Mouse (Mus musculus) embryonic facial prominence, embryonic 11.5 days (tissue): ENCODE data around the gene Gan. TPM values are rescaled to one million over a fixed set of nuclear protein-coding genes. Genes with fewer than 3 reads are reported as not detected.

ENCODE experiments used
- ATAC-seq: fragments of 200-750 bp; cut with Nextera tagmentation; replicated peaks from 2 replicates; pipeline ENCODE4 v1.8.0; 2017; ENCODE audit warnings: low read depth; ENCODE audit not compliant: insufficient number of reproducible peaks, low FRiP score, low TSS enrichment
- DNase-seq: peaks from one replicate; pipeline ENCODE4 v3.0.0-alpha.2; 2015; ENCODE audit warnings: low spot score
- H3K27ac ChIP-seq: fragments of 300-500 bp; sonication (generic); replicated peaks from 2 replicates; pipeline ENCODE4 v1.5.1; 2014; ENCODE audit warnings: mild to moderate bottlenecking, low read depth, low read length, control low read depth
- H3K27me3 ChIP-seq: fragments of 300-500 bp; sonication (generic); 2 replicates; pipeline ENCODE4 v1.6.1; 2014; ENCODE audit warnings: mild to moderate bottlenecking, low read length, moderate library complexity, mixed read lengths; ENCODE audit not compliant: control insufficient read depth, insufficient read depth
- H3K36me3 ChIP-seq: fragments of 300-500 bp; sonication (generic); replicated peaks from 2 replicates; pipeline ENCODE4 v1.6.1; 2014; ENCODE audit warnings: low read depth, mild to moderate bottlenecking, low read length, moderate library complexity, mixed read lengths; ENCODE audit not compliant: control insufficient read depth, insufficient read depth
- H3K4me1 ChIP-seq: fragments of 300-500 bp; sonication (generic); 2 replicates; pipeline ENCODE4 v1.6.1; 2014; ENCODE audit warnings: low read length, mixed read lengths; ENCODE audit not compliant: control insufficient read depth, insufficient read depth
- H3K4me2 ChIP-seq: fragments of 300-500 bp; sonication (generic); 2 replicates; pipeline ENCODE4 v1.6.1; 2014; ENCODE audit warnings: low read depth, mild to moderate bottlenecking, control low read depth, low read length, moderate library complexity
- H3K4me3 ChIP-seq: fragments of 300-500 bp; sonication (generic); 2 replicates; pipeline ENCODE4 v1.5.1; 2014; ENCODE audit warnings: low read depth, low read length, control low read depth
- H3K9ac ChIP-seq: fragments of 300-500 bp; sonication (generic); replicated peaks from 2 replicates; pipeline ENCODE4 v1.6.1; 2014; ENCODE audit warnings: mild to moderate bottlenecking, control low read depth, low read length
- H3K9me3 ChIP-seq: fragments of 300-500 bp; sonication (generic); replicated peaks from 2 replicates; pipeline ENCODE4 v1.6.1; 2016; ENCODE audit warnings: mild to moderate bottlenecking, low read length, inconsistent platforms, mixed read lengths; ENCODE audit not compliant: control insufficient read depth
- WGBS: fragments of 180-500 bp; shearing (Covaris S2); extraction: QIAGEN DNeasy Blood & Tissue Kit; methylation state at CpG from one replicate; pipeline ENCODE4 v1.1.7; 2014; 5-methylcytosine and 5-hydroxymethylcytosine counted together
- polyA plus RNA-seq: library from polyadenylated mRNA; unstranded; fragments of >200 nt; fragmentation: Nextera tagmentation; extraction: Ambion mirVana; gene quantifications from 2 replicates; pipeline ENCODE4 v1.2.1, GENCODE M21; 2014

Gan gene
- polyA plus RNA-seq, 1 experiment from 2014 or later, result 1.9 TPM

- H3K4me2 ChIP-seq, result no peak overlapping the region
- WGBS, result 19% methylated on average over 4 of the region's 4 CpGs
- H3K9ac ChIP-seq, result no peak overlapping the region
- no peaks in the 10 kb centered on the region for H3K27me3 ChIP-seq
- no peaks in the 10 kb centered on the region; the same call in 1 of the 2 replicates for H3K4me1 ChIP-seq
- ATAC-seq (no peak), DNase-seq (no peak)
- H3K9me3 ChIP-seq, result no peaks in the 10 kb centered on the region
- H3K27ac ChIP-seq, result no peak overlapping the region
- H3K36me3 ChIP-seq, result no peaks in the 10 kb centered on the region
- no peak overlapping the region for H3K4me3 ChIP-seq
Measured at GRCm38 (mm10) chr8:117136351-117136750, 21.6 kb upstream of the Gan start.

- no peak for ATAC-seq
- Histone ChIP-seq H3K4me2 (no peak overlapping the region), H3K27ac (no peak overlapping the region), H3K9ac (no peak overlapping the region), H3K4me3 (no peak overlapping the region), H3K4me1 (no peaks in the 10 kb centered on the region; the same call in 1 of the 2 replicates), H3K27me3 (no peaks in the 10 kb centered on the region), H3K36me3 (no peaks in the 10 kb centered on the region), H3K9me3 (no peaks in the 10 kb centered on the region)
- 57% methylated on average over 2 of the region's 2 CpGs for WGBS
- no peak for DNase-seq
Measured at GRCm38 (mm10) chr8:117136763-117137162, 21.2 kb upstream of the Gan start.

GRCm38 (mm10) chr8:117137357-117137756 is 20.6 kb upstream of the Gan start:
- Histone ChIP-seq H3K27me3 (no peaks in the 10 kb centered on the region), H3K4me1 (no peaks in the 10 kb centered on the region; the same call in 1 of the 2 replicates), H3K9ac (no peak overlapping the region), H3K27ac (no peak overlapping the region), H3K4me2 (no peak overlapping the region), H3K9me3 (no peaks in the 10 kb centered on the region), H3K36me3 (no peaks in the 10 kb centered on the region), H3K4me3 (no peak overlapping the region)
- WGBS, result 63% methylated on average over 11 of the region's 11 CpGs
- ATAC-seq (no peak), DNase-seq (no peak)

GRCm38 (mm10) chr8:117148520-117148919 is 9.4 kb upstream of the Gan start:
- Histone ChIP-seq H3K4me1 (no peaks in the 10 kb centered on the region), H3K27me3 (no peaks in the 10 kb centered on the region), H3K4me3 (no peak overlapping the region), H3K36me3 (no peaks in the 10 kb centered on the region), H3K27ac (no peak overlapping the region), H3K9ac (no peak overlapping the region), H3K9me3 (no peaks in the 10 kb centered on the region), H3K4me2 (no peak overlapping the region)
- ATAC-seq (no peak), DNase-seq (no peak)
- 92% methylated on average over 6 of the region's 6 CpGs for WGBS

- Histone ChIP-seq H3K27me3 (no peaks in the 10 kb centered on the region), H3K9ac (no peak overlapping the region), H3K4me1 (no peaks in the 10 kb centered on the region), H3K4me2 (no peak overlapping the region), H3K4me3 (no peak overlapping the region), H3K9me3 (no peaks in the 10 kb centered on the region), H3K36me3 (no peaks in the 10 kb centered on the region), H3K27ac (no peak overlapping the region)
- 92% methylated on average over 4 of the region's 4 CpGs for WGBS
- no peak for DNase-seq
- no peak for ATAC-seq
Measured at GRCm38 (mm10) chr8:117156149-117156548, 1.8 kb upstream of the Gan start.

- peak; percentile 32; the same call in 1 of the 2 replicates for ATAC-seq
Measured at GRCm38 (mm10) chr8:117156866-117157768, 818 bp upstream of the Gan start.

GRCm38 (mm10) chr8:117157769-117158091 is 205 bp upstream of the Gan start:
- WGBS, result under 1% methylated on average over 43 of the region's 45 CpGs
- no peaks in the 10 kb centered on the region for H3K4me1 ChIP-seq
- no peaks in the 10 kb centered on the region for H3K9me3 ChIP-seq
- no peaks in the 10 kb centered on the region for H3K36me3 ChIP-seq
- peak overlapping the region; percentile 89 for H3K4me2 ChIP-seq
- ATAC-seq (peak; percentile 98), DNase-seq (peak; percentile 96)
- peak overlapping the region; percentile 92 for H3K9ac ChIP-seq
- H3K27ac ChIP-seq, result peak overlapping the region; percentile 62
- H3K27me3 ChIP-seq, result no peaks in the 10 kb centered on the region
- peak overlapping the region; percentile 91 for H3K4me3 ChIP-seq

More at GRCm38 (mm10) chr8:117156866-117157768, 818 bp upstream of the Gan start:
- H3K4me2 ChIP-seq, result peak overlapping the region; percentile 79
- H3K4me1 ChIP-seq, result no peaks in the 10 kb centered on the region
- H3K9me3 ChIP-seq, result no peaks in the 10 kb centered on the region
- H3K27ac ChIP-seq, result peak overlapping the region; percentile 62; the same call in 1 of the 2 replicates
- no peak for DNase-seq
- peak overlapping the region; percentile 91 for H3K4me3 ChIP-seq
- WGBS, result 10% methylated on average over 33 of the region's 33 CpGs
- H3K27me3 ChIP-seq, result no peaks in the 10 kb centered on the region
- H3K9ac ChIP-seq, result peak overlapping the region; percentile 66
- H3K36me3 ChIP-seq, result no peaks in the 10 kb centered on the region

GRCm38 (mm10) chr8:117159031-117159430 is 1.1 kb downstream of the Gan start:
- DNase-seq (no peak), ATAC-seq (no peak)
- H3K27me3 ChIP-seq, result no peaks in the 10 kb centered on the region
- no peaks in the 10 kb centered on the region for H3K4me1 ChIP-seq
- no peak overlapping the region for H3K9ac ChIP-seq
- H3K9me3 ChIP-seq, result no peaks in the 10 kb centered on the region
- 54% methylated on average over 5 of the region's 5 CpGs for WGBS
- no peaks in the 10 kb centered on the region for H3K36me3 ChIP-seq
- peak overlapping the region; percentile 89 for H3K4me2 ChIP-seq
- H3K4me3 ChIP-seq, result peak overlapping the region; percentile 91
- no peak overlapping the region for H3K27ac ChIP-seq
